Mouse (Mus musculus): Measurements from ENCODE around the gene Plrg1. TPM values are rescaled to one million over a fixed set of nuclear protein-coding genes. Genes with fewer than 3 reads are reported as not detected.

Plrg1 gene
- polyA plus RNA-seq, 1 experiment from 2014 or later, result 118 TPM

GRCm38 (mm10) chr3:83027546-83028251 is 27.6 kb upstream of the Plrg1 start:
- H3K27ac ChIP-seq, result no peak overlapping the region
- no peaks in the 10 kb centered on the region for H3K9me3 ChIP-seq
- no peak overlapping the region for H3K9ac ChIP-seq
- 73% methylated on average over 9 of the region's 9 CpGs for WGBS
- H3K4me1 ChIP-seq, result no peaks in the 10 kb centered on the region
- no peak for ATAC-seq (ENCODE audit: low FRiP score)
- H3K27me3 ChIP-seq, result no peaks in the 10 kb centered on the region
- H3K4me3 ChIP-seq (replicated peaks), result no peak overlapping the region
- H3K36me3 ChIP-seq (replicated peaks), result no peaks in the 10 kb centered on the region
- no peak overlapping the region for H3K4me2 ChIP-seq

GRCm38 (mm10) chr3:83030331-83030730 is 25.0 kb upstream of the Plrg1 start:
- H3K9ac ChIP-seq, result no peak overlapping the region
- H3K27ac ChIP-seq, result no peak overlapping the region
- no peak overlapping the region for H3K4me2 ChIP-seq
- H3K4me3 ChIP-seq (replicated peaks), result no peak overlapping the region
- H3K4me1 ChIP-seq, result no peaks in the 10 kb centered on the region
- no peak for ATAC-seq (ENCODE audit: low FRiP score)
- no peaks in the 10 kb centered on the region for H3K9me3 ChIP-seq
- H3K27me3 ChIP-seq, result no peaks in the 10 kb centered on the region
- H3K36me3 ChIP-seq (replicated peaks), result no peaks in the 10 kb centered on the region
- WGBS, result 78% methylated on average over 4 of the region's 4 CpGs

- Histone ChIP-seq H3K36me3 (replicated peaks) (no peaks in the 10 kb centered on the region), H3K27ac (no peak overlapping the region), H3K9ac (peak overlapping the region; percentile 25; the same call in 1 of the 2 replicates), H3K27me3 (no peaks in the 10 kb centered on the region), H3K4me1 (no peaks in the 10 kb centered on the region), H3K4me2 (peak overlapping the region; percentile 38), H3K4me3 (replicated peaks) (0 out of 2 replicates have a peak overlapping the region, but pooled peaks have one; percentile 8), H3K9me3 (no peaks in the 10 kb centered on the region)
- ATAC-seq (ENCODE audit: low FRiP score), result no peak
- WGBS, result 40% methylated on average over 13 of the region's 13 CpGs
These were observed 22.5 kb upstream of the Plrg1 start for GRCm38 (mm10) chr3:83032746-83033308.

GRCm38 (mm10) chr3:83033801-83034200 is 21.5 kb upstream of the Plrg1 start:
- no peaks in the 10 kb centered on the region for H3K4me1 ChIP-seq
- no peaks in the 10 kb centered on the region for H3K36me3 ChIP-seq (replicated peaks)
- no peak overlapping the region for H3K4me2 ChIP-seq
- no peaks in the 10 kb centered on the region for H3K27me3 ChIP-seq
- H3K9ac ChIP-seq, result no peak overlapping the region
- no peak overlapping the region for H3K4me3 ChIP-seq (replicated peaks)
- 86% methylated on average over 8 of the region's 8 CpGs for WGBS
- no peak for ATAC-seq (ENCODE audit: low FRiP score)
- H3K9me3 ChIP-seq, result no peaks in the 10 kb centered on the region
- no peak overlapping the region for H3K27ac ChIP-seq

- no peak overlapping the region for H3K4me3 ChIP-seq (replicated peaks)
- ATAC-seq (ENCODE audit: low FRiP score), result no peak
- 85% methylated on average over 2 of the region's 2 CpGs for WGBS
These were observed 16.5 kb upstream of the Plrg1 start for GRCm38 (mm10) chr3:83038865-83039264.

GRCm38 (mm10) chr3:83039666-83040065 is 15.7 kb upstream of the Plrg1 start:
- no peak for ATAC-seq (ENCODE audit: low FRiP score)
- Histone ChIP-seq H3K9ac (no peak overlapping the region), H3K4me1 (no peaks in the 10 kb centered on the region), H3K4me3 (replicated peaks) (no peak overlapping the region), H3K27ac (no peak overlapping the region), H3K27me3 (no peaks in the 10 kb centered on the region), H3K36me3 (replicated peaks) (no peaks in the 10 kb centered on the region), H3K9me3 (no peaks in the 10 kb centered on the region), H3K4me2 (no peak overlapping the region)
- WGBS, result 80% methylated on average over 4 of the region's 4 CpGs

More at GRCm38 (mm10) chr3:83038865-83039264, 16.5 kb upstream of the Plrg1 start:
- H3K36me3 ChIP-seq (replicated peaks), result no peaks in the 10 kb centered on the region
- no peak overlapping the region for H3K27ac ChIP-seq
- H3K4me2 ChIP-seq, result no peak overlapping the region
- no peaks in the 10 kb centered on the region for H3K4me1 ChIP-seq
- no peaks in the 10 kb centered on the region for H3K27me3 ChIP-seq
- H3K9me3 ChIP-seq, result no peaks in the 10 kb centered on the region
- no peak overlapping the region for H3K9ac ChIP-seq

- no peaks in the 10 kb centered on the region for H3K4me1 ChIP-seq
- ATAC-seq (ENCODE audit: low FRiP score), result no peak
These were observed 12.9 kb upstream of the Plrg1 start for GRCm38 (mm10) chr3:83042451-83042850.

GRCm38 (mm10) chr3:83046649-83047048 is 8.7 kb upstream of the Plrg1 start:
- Histone ChIP-seq H3K4me3 (replicated peaks) (no peak overlapping the region), H3K9me3 (no peaks in the 10 kb centered on the region), H3K4me2 (no peak overlapping the region), H3K9ac (no peak overlapping the region), H3K27ac (no peak overlapping the region), H3K36me3 (replicated peaks) (no peaks in the 10 kb centered on the region), H3K4me1 (no peaks in the 10 kb centered on the region), H3K27me3 (no peaks in the 10 kb centered on the region)
- no peak for ATAC-seq (ENCODE audit: low FRiP score)
- 84% methylated on average over 11 of the region's 11 CpGs for WGBS

More at GRCm38 (mm10) chr3:83042451-83042850, 12.9 kb upstream of the Plrg1 start:
- Histone ChIP-seq H3K9ac (no peak overlapping the region), H3K27ac (no peak overlapping the region), H3K4me3 (replicated peaks) (no peak overlapping the region), H3K27me3 (no peaks in the 10 kb centered on the region), H3K9me3 (no peaks in the 10 kb centered on the region), H3K36me3 (replicated peaks) (no peaks in the 10 kb centered on the region), H3K4me2 (no peak overlapping the region)
- WGBS, result 91% methylated on average over 5 of the region's 5 CpGs

- Histone ChIP-seq H3K9ac (no peak within 1 kb of the TSS), H3K4me1 (no peaks in the 10 kb centered on the region), H3K36me3 (replicated peaks) (no peaks in the 10 kb centered on the region), H3K4me3 (replicated peaks) (no peak within 1 kb of the TSS), H3K27ac (no peak within 1 kb of the TSS), H3K9me3 (no peaks in the 10 kb centered on the region), H3K27me3 (no peaks in the 10 kb centered on the region), H3K4me2 (no peak within 1 kb of the TSS)
- ATAC-seq (ENCODE audit: low FRiP score), result no peak
- WGBS, result 94% methylated on average over 8 of the region's 8 CpGs
These were observed 5.6 kb upstream of the Plrg1 start, which contains the start of gene Fgb for GRCm38 (mm10) chr3:83049680-83050079. Fgb (minus strand) TSS chr3:83049863.

GRCm38 (mm10) chr3:83050661-83051060 is 4.7 kb upstream of the Plrg1 start:
- no peak for ATAC-seq (ENCODE audit: low FRiP score)
- H3K36me3 ChIP-seq (replicated peaks), result no peaks in the 10 kb centered on the region
- H3K9ac ChIP-seq, result no peak overlapping the region
- H3K27me3 ChIP-seq, result no peaks in the 10 kb centered on the region
- H3K27ac ChIP-seq, result no peak overlapping the region
- no peak overlapping the region for H3K4me3 ChIP-seq (replicated peaks)
- no peaks in the 10 kb centered on the region for H3K4me1 ChIP-seq
- no peaks in the 10 kb centered on the region for H3K9me3 ChIP-seq
- 81% methylated on average over 5 of the region's 5 CpGs for WGBS
- no peak overlapping the region for H3K4me2 ChIP-seq

- H3K4me3 ChIP-seq (replicated peaks), result no peak overlapping the region
- H3K4me1 ChIP-seq, result peaks cover 11% of the 10 kb centered on the region
- H3K4me2 ChIP-seq, result no peak overlapping the region
- H3K27me3 ChIP-seq, result no peaks in the 10 kb centered on the region
- no peak for ATAC-seq (ENCODE audit: low FRiP score)
- H3K36me3 ChIP-seq (replicated peaks), result 0 out of 2 replicates have a peak, but pooled peaks cover 2% of the 10 kb centered on the region
- WGBS, result 93% methylated on average over 5 of the region's 5 CpGs
- H3K27ac ChIP-seq, result no peak overlapping the region
- H3K9ac ChIP-seq, result no peak overlapping the region
- no peaks in the 10 kb centered on the region for H3K9me3 ChIP-seq
These were observed 3.2 kb upstream of the Plrg1 start for GRCm38 (mm10) chr3:83052102-83052501.

- H3K27me3 ChIP-seq, result no peaks in the 10 kb centered on the region
- H3K9me3 ChIP-seq, result no peaks in the 10 kb centered on the region
- peaks cover 3% of the 10 kb centered on the region; the same call in 1 of the 2 replicates for H3K36me3 ChIP-seq (replicated peaks)
- no peak for ATAC-seq (ENCODE audit: low FRiP score)
- H3K27ac ChIP-seq, result no peak overlapping the region
- H3K4me3 ChIP-seq (replicated peaks), result no peak overlapping the region
- no peak overlapping the region for H3K9ac ChIP-seq
- 87% methylated on average over 7 of the region's 7 CpGs for WGBS
- no peak overlapping the region for H3K4me2 ChIP-seq
- peaks cover 11% of the 10 kb centered on the region for H3K4me1 ChIP-seq
These were observed 2.2 kb upstream of the Plrg1 start for GRCm38 (mm10) chr3:83053126-83053525.

GRCm38 (mm10) chr3:83053758-83054157 is 1.6 kb upstream of the Plrg1 start:
- no peak for ATAC-seq (ENCODE audit: low FRiP score)
- no peaks in the 10 kb centered on the region for H3K27me3 ChIP-seq
- peaks cover 11% of the 10 kb centered on the region for H3K4me1 ChIP-seq
- H3K27ac ChIP-seq, result no peak overlapping the region
- H3K36me3 ChIP-seq (replicated peaks), result peaks cover 9% of the 10 kb centered on the region
- WGBS, result 40% methylated on average over 10 of the region's 10 CpGs
- no peaks in the 10 kb centered on the region for H3K9me3 ChIP-seq
- no peak overlapping the region for H3K4me2 ChIP-seq
- H3K9ac ChIP-seq, result no peak overlapping the region
- H3K4me3 ChIP-seq (replicated peaks), result no peak overlapping the region
